8 mouse cellular contexts compared by ENCODE assay signal in genomic region chr4:148952328-148953222, GRCm38 (mm10).
DNase-seq lines count a peak whose midpoint lies in the region; ATAC-seq and TF ChIP-seq lines count a peak whose summit lies in the region.

No protein-coding gene starts in this region.

- H3K36me3 ChIP-seq in heart, embryonic 12.5 days: peaks cover 45% of the 10 kb centered on the region
- peaks cover 6% of the 10 kb centered on the region for H3K36me3 ChIP-seq in E14TG2a.4 (ENCODE audit: insufficient read depth, low read length)
- H3K36me3 ChIP-seq in forebrain, embryonic 13.5 days (ENCODE audit: poor library complexity, severe bottlenecking): no peaks in the 10 kb centered on the region
- H3K36me3 ChIP-seq in liver, embryonic 16.5 days (ENCODE audit: control insufficient read depth, insufficient read depth): no peaks in the 10 kb centered on the region
- H3K36me3 ChIP-seq in stomach, embryonic 15.5 days: no peaks in the 10 kb centered on the region

- no peak for TF ChIP-seq CTCF in E14TG2a.4 (conservative IDR thresholded peaks at IDR 0.05; ENCODE audit: low read length)

- H3K4me1 ChIP-seq in heart, embryonic 12.5 days (replicated peaks): peaks cover 45% of the 10 kb centered on the region
- peaks cover 56% of the 10 kb centered on the region for H3K4me1 ChIP-seq in E14TG2a.4 (replicated peaks; ENCODE audit: low read depth, low read length)
- H3K4me1 ChIP-seq in forebrain, embryonic 13.5 days: peaks cover 62% of the 10 kb centered on the region
- no peaks in the 10 kb centered on the region; the same call in 1 of the 2 replicates for H3K4me1 ChIP-seq in liver, embryonic 16.5 days (ENCODE audit: control insufficient read depth, low read depth, low read length)
- H3K4me1 ChIP-seq in stomach, embryonic 15.5 days: peaks cover 48% of the 10 kb centered on the region

- peaks cover 29% of the 10 kb centered on the region for H3K27me3 ChIP-seq in heart, embryonic 12.5 days (replicated peaks)
- peaks cover 40% of the 10 kb centered on the region for H3K27me3 ChIP-seq in E14TG2a.4 (ENCODE audit: insufficient read depth, low read length)
- H3K27me3 ChIP-seq in forebrain, embryonic 13.5 days: peaks cover 58% of the 10 kb centered on the region
- H3K27me3 ChIP-seq in liver, embryonic 16.5 days (ENCODE audit: control insufficient read depth, insufficient read depth, low read depth, low read length): peaks cover 37% of the 10 kb centered on the region
- peaks cover 25% of the 10 kb centered on the region for H3K27me3 ChIP-seq in stomach, embryonic 15.5 days (replicated peaks)

- peak overlapping the region; percentile 34 for H3K4me3 ChIP-seq in heart, embryonic 12.5 days
- peak overlapping the region; percentile 73 for H3K4me3 ChIP-seq in E14TG2a.4 (replicated peaks; ENCODE audit: low read length)
- peak overlapping the region; percentile 44 for H3K4me3 ChIP-seq in forebrain, embryonic 13.5 days
- peak overlapping the region; percentile 24 for H3K4me3 ChIP-seq in liver, embryonic 16.5 days (ENCODE audit: low read depth, low read length)
- peak overlapping the region; percentile 21 for H3K4me3 ChIP-seq in stomach, embryonic 15.5 days (replicated peaks)

- peak overlapping the region; percentile 67 for H3K4me2 ChIP-seq in heart, embryonic 12.5 days
- H3K4me2 ChIP-seq in forebrain, embryonic 13.5 days: peak overlapping the region; percentile 85
- H3K4me2 ChIP-seq in liver, embryonic 16.5 days (ENCODE audit: low read depth, low read length): peak overlapping the region; percentile 46
- H3K4me2 ChIP-seq in stomach, embryonic 15.5 days: peak overlapping the region; percentile 52

- H3K9ac ChIP-seq in heart, embryonic 12.5 days: peak overlapping the region; percentile 62
- peak overlapping the region; percentile 70 for H3K9ac ChIP-seq in forebrain, embryonic 13.5 days
- no peak overlapping the region for H3K9ac ChIP-seq in liver, embryonic 16.5 days (ENCODE audit: low read depth, low read length)
- H3K9ac ChIP-seq in stomach, embryonic 15.5 days: no peak overlapping the region

- DNase-seq in heart, postnatal 4 days: no peak
- DNase-seq in kidney, adult 18-20 months: no peak
- no peak for DNase-seq in heart, adult 8-10 months (ENCODE audit: low spot score)

- 15% methylated on average over 69 of the region's 69 CpGs for WGBS in heart, embryonic 12.5 days
- 2% methylated on average over 55 of the region's 69 CpGs for WGBS in forebrain, embryonic 13.5 days
- 10% methylated on average over 63 of the region's 69 CpGs for WGBS in liver, embryonic 16.5 days (ENCODE audit: insufficient replicate concordance)
- 18% methylated on average over 59 of the region's 69 CpGs for WGBS in stomach, embryonic 15.5 days

- H3K27ac ChIP-seq in heart, embryonic 12.5 days (ENCODE audit: poor library complexity, severe bottlenecking): no peak overlapping the region
- H3K27ac ChIP-seq in forebrain, embryonic 13.5 days: no peak overlapping the region
- no peak overlapping the region for H3K27ac ChIP-seq in liver, embryonic 16.5 days (ENCODE audit: low read length)
- H3K27ac ChIP-seq in stomach, embryonic 15.5 days: no peak overlapping the region

- H3K9me3 ChIP-seq in heart, embryonic 12.5 days (replicated peaks): no peaks in the 10 kb centered on the region
- H3K9me3 ChIP-seq in E14TG2a.4 (ENCODE audit: low read length): no peaks in the 10 kb centered on the region
- H3K9me3 ChIP-seq in forebrain, embryonic 13.5 days (replicated peaks): no peaks in the 10 kb centered on the region
- H3K9me3 ChIP-seq in liver, embryonic 16.5 days (replicated peaks; ENCODE audit: control insufficient read depth, low read length): no peaks in the 10 kb centered on the region
- H3K9me3 ChIP-seq in stomach, embryonic 15.5 days: no peaks in the 10 kb centered on the region

- ATAC-seq in heart, embryonic 12.5 days (ENCODE audit: insufficient number of reproducible peaks, low FRiP score): 0 out of 2 replicates have a peak, but pooled peaks have one; percentile 17
- peak; percentile 43 for ATAC-seq in forebrain, embryonic 13.5 days
- ATAC-seq in liver, embryonic 16.5 days (ENCODE audit: low read depth): no peak
- ATAC-seq in stomach, embryonic 15.5 days (ENCODE audit: insufficient read depth, low FRiP score, low read depth): no peak

Comparison
In these comparisons a context has a peak if more than half of its experiments do, and no peak if none do; other contexts are left out.
1. ATAC-seq: peak in heart, embryonic 12.5 days (single experiment) and forebrain, embryonic 13.5 days (single experiment); none in liver, embryonic 16.5 days (single experiment) and stomach, embryonic 15.5 days (single experiment).
2. H3K4me3 ChIP-seq: peak in every context shown above with its lines; median percentile 73 in E14TG2a.4; 44 in forebrain, embryonic 13.5 days; 34 in heart, embryonic 12.5 days; 24 in liver, embryonic 16.5 days; 21 in stomach, embryonic 15.5 days.
3. H3K9ac ChIP-seq: peak in heart, embryonic 12.5 days (single experiment) and forebrain, embryonic 13.5 days (single experiment); none in liver, embryonic 16.5 days (single experiment) and stomach, embryonic 15.5 days (single experiment).
4. Peak in every context shown above with its lines, with median percentiles within 50 percentile points of each other: H3K4me2 ChIP-seq.